Mouse (Mus musculus) midbrain, embryonic 15.5 days (tissue): ENCODE data around the gene Yjefn3. TPM values are rescaled to one million over a fixed set of nuclear protein-coding genes. Genes with fewer than 3 reads are reported as not detected.

Source experiments
- ATAC-seq: fragments of 200-750 bp; cut with Nextera tagmentation; replicated peaks from 2 replicates; pipeline ENCODE4 v1.8.0; 2017; ENCODE audit warnings: moderate TSS enrichment
- H3K27ac ChIP-seq: fragments of 300-500 bp; sonication (generic); 2 replicates; pipeline ENCODE4 v1.5.1; 2015; ENCODE audit warnings: mild to moderate bottlenecking, inconsistent platforms
- H3K27me3 ChIP-seq: fragments of 300-500 bp; sonication (generic); replicated peaks from 2 replicates; pipeline ENCODE4 v1.6.1; 2015; ENCODE audit warnings: inconsistent platforms
- H3K36me3 ChIP-seq: fragments of 300-500 bp; sonication (generic); replicated peaks from 2 replicates; pipeline ENCODE4 v1.6.1; 2015; ENCODE audit warnings: inconsistent platforms
- H3K4me1 ChIP-seq: fragments of 300-500 bp; sonication (generic); 2 replicates; pipeline ENCODE4 v1.6.1; 2015; ENCODE audit warnings: inconsistent platforms
- H3K4me2 ChIP-seq: fragments of 300-500 bp; sonication (generic); 2 replicates; pipeline ENCODE4 v1.6.1; 2015; ENCODE audit warnings: inconsistent platforms, mild to moderate bottlenecking, moderate library complexity
- H3K4me3 ChIP-seq: fragments of 300-500 bp; sonication (generic); 2 replicates; pipeline ENCODE4 v1.5.1; 2015; ENCODE audit warnings: mild to moderate bottlenecking, inconsistent platforms
- H3K9ac ChIP-seq: fragments of 300-500 bp; sonication (generic); 2 replicates; pipeline ENCODE4 v1.6.1; 2015; ENCODE audit warnings: mild to moderate bottlenecking, inconsistent platforms
- H3K9me3 ChIP-seq: fragments of 300-500 bp; sonication (generic); 2 replicates; pipeline ENCODE4 v1.6.1; 2016; ENCODE audit warnings: inconsistent platforms
- WGBS: fragments of 180-500 bp; shearing (Covaris S2); methylation state at CpG from one replicate; pipeline ENCODE4 v1.1.7; 2015; ENCODE audit warnings: mixed read lengths; 5-methylcytosine and 5-hydroxymethylcytosine counted together
- polyA plus RNA-seq: library from polyadenylated mRNA; unstranded; fragments of >200 nt; fragmentation: Nextera tagmentation; extraction: Ambion mirVana; gene quantifications from 2 replicates; pipeline ENCODE4 v1.2.1, GENCODE M21; 2015

The Yjefn3 gene
- polyA plus RNA-seq, 1 experiment from 2014 or later = 12.2 TPM

- under 1% methylated on average over 60 of the region's 60 CpGs for WGBS
- ATAC-seq = no peak
- H3K27ac ChIP-seq = no peak within 1 kb of the TSS
- peak within 1 kb of the TSS; percentile 27 for H3K4me3 ChIP-seq
- H3K4me1 ChIP-seq = peaks cover 38% of the 10 kb centered on the region
- peaks cover 80% of the 10 kb centered on the region for H3K27me3 ChIP-seq
- H3K9ac ChIP-seq = no peak within 1 kb of the TSS
- peak within 1 kb of the TSS; percentile 45 for H3K4me2 ChIP-seq
- no peaks in the 10 kb centered on the region for H3K9me3 ChIP-seq
- no peaks in the 10 kb centered on the region for H3K36me3 ChIP-seq
Observed at GRCm38 (mm10) chr8:69887289-69888243, 14.9 kb downstream of the Yjefn3 start, which contains the start of gene Cilp2. Gene Cilp2 (minus strand): TSS chr8:69887687.

- Histone ChIP-seq H3K4me1 (peaks cover 49% of the 10 kb centered on the region), H3K9ac (no peak overlapping the region), H3K27ac (no peak overlapping the region), H3K9me3 (no peaks in the 10 kb centered on the region), H3K4me2 (no peak overlapping the region), H3K36me3 (no peaks in the 10 kb centered on the region), H3K27me3 (peaks cover 100% of the 10 kb centered on the region), H3K4me3 (no peak overlapping the region)
- ATAC-seq = no peak
- WGBS = 56% methylated on average over 13 of the region's 13 CpGs
Observed at GRCm38 (mm10) chr8:69884141-69884540, 18.4 kb downstream of the Yjefn3 start.

- peaks cover 38% of the 10 kb centered on the region for H3K4me1 ChIP-seq
- peak overlapping the region; percentile 49 for H3K4me2 ChIP-seq
- H3K9me3 ChIP-seq = no peaks in the 10 kb centered on the region
- peak overlapping the region; percentile 42 for H3K4me3 ChIP-seq
- H3K27ac ChIP-seq = no peak overlapping the region
- no peaks in the 10 kb centered on the region for H3K36me3 ChIP-seq
- ATAC-seq = peak; percentile 12; the same call in 1 of the 2 replicates
- H3K27me3 ChIP-seq = peaks cover 91% of the 10 kb centered on the region
- no peak overlapping the region for H3K9ac ChIP-seq
- 12% methylated on average over 52 of the region's 52 CpGs for WGBS
Observed at GRCm38 (mm10) chr8:69882833-69883600, 19.5 kb downstream of the Yjefn3 start.

- peak; percentile 81 for ATAC-seq
- 3% methylated on average over 98 of the region's 103 CpGs for WGBS
- peak overlapping the region; percentile 17; the same call in 1 of the 2 replicates for H3K9ac ChIP-seq
Observed at GRCm38 (mm10) chr8:69882021-69882756, 20.3 kb downstream of the Yjefn3 start.

GRCm38 (mm10) chr8:69881261-69881865 lies 21.1 kb downstream of the Yjefn3 start:
- no peaks in the 10 kb centered on the region for H3K9me3 ChIP-seq
- no peaks in the 10 kb centered on the region for H3K36me3 ChIP-seq
- peak; percentile 15 for ATAC-seq
- H3K27me3 ChIP-seq = peaks cover 74% of the 10 kb centered on the region
- peaks cover 22% of the 10 kb centered on the region; the same call in 1 of the 2 replicates for H3K4me1 ChIP-seq
- WGBS = 20% methylated on average over 79 of the region's 79 CpGs
- no peak overlapping the region for H3K27ac ChIP-seq
- peak overlapping the region; percentile 49 for H3K4me2 ChIP-seq
- H3K4me3 ChIP-seq = peak overlapping the region; percentile 42
- H3K9ac ChIP-seq = 0 out of 2 replicates have a peak overlapping the region, but pooled peaks have one; percentile 17

More at GRCm38 (mm10) chr8:69882021-69882756, 20.3 kb downstream of the Yjefn3 start:
- H3K4me2 ChIP-seq = peak overlapping the region; percentile 49
- H3K4me3 ChIP-seq = peak overlapping the region; percentile 42
- H3K36me3 ChIP-seq = no peaks in the 10 kb centered on the region
- peaks cover 82% of the 10 kb centered on the region for H3K27me3 ChIP-seq
- no peaks in the 10 kb centered on the region for H3K9me3 ChIP-seq
- peaks cover 30% of the 10 kb centered on the region; the same call in 1 of the 2 replicates for H3K4me1 ChIP-seq
- no peak overlapping the region for H3K27ac ChIP-seq

- 10% methylated on average over 37 of the region's 37 CpGs for WGBS
- Histone ChIP-seq H3K4me3 (peak overlapping the region; percentile 42), H3K4me2 (peak overlapping the region; percentile 49), H3K9ac (no peak overlapping the region), H3K4me1 (peaks cover 17% of the 10 kb centered on the region; the same call in 1 of the 2 replicates), H3K27me3 (peaks cover 69% of the 10 kb centered on the region), H3K36me3 (no peaks in the 10 kb centered on the region), H3K27ac (no peak overlapping the region), H3K9me3 (no peaks in the 10 kb centered on the region)
- no peak for ATAC-seq
Observed at GRCm38 (mm10) chr8:69880841-69881240, 21.7 kb downstream of the Yjefn3 start.

GRCm38 (mm10) chr8:69879678-69880077 lies 22.8 kb downstream of the Yjefn3 start:
- peaks cover 15% of the 10 kb centered on the region; the same call in 1 of the 2 replicates for H3K4me1 ChIP-seq
- no peaks in the 10 kb centered on the region for H3K9me3 ChIP-seq
- H3K36me3 ChIP-seq = no peaks in the 10 kb centered on the region
- H3K4me3 ChIP-seq = no peak overlapping the region
- H3K27ac ChIP-seq = no peak overlapping the region
- 63% methylated on average over 8 of the region's 8 CpGs for WGBS
- no peak overlapping the region for H3K9ac ChIP-seq
- H3K4me2 ChIP-seq = peak overlapping the region; percentile 49; the same call in 1 of the 2 replicates
- peaks cover 57% of the 10 kb centered on the region for H3K27me3 ChIP-seq
- ATAC-seq = no peak

- Histone ChIP-seq H3K27me3 (peaks cover 41% of the 10 kb centered on the region), H3K4me1 (peaks cover 15% of the 10 kb centered on the region; the same call in 1 of the 2 replicates), H3K27ac (no peak overlapping the region), H3K4me2 (no peak overlapping the region), H3K36me3 (no peaks in the 10 kb centered on the region), H3K4me3 (no peak overlapping the region), H3K9me3 (no peaks in the 10 kb centered on the region), H3K9ac (no peak overlapping the region)
- no peak for ATAC-seq
- WGBS = 68% methylated on average over 3 of the region's 3 CpGs
Observed at GRCm38 (mm10) chr8:69877992-69878391, 24.5 kb downstream of the Yjefn3 start.

- Histone ChIP-seq H3K4me3 (no peak overlapping the region), H3K9ac (no peak overlapping the region), H3K27me3 (peaks cover 35% of the 10 kb centered on the region), H3K4me1 (peaks cover 15% of the 10 kb centered on the region; the same call in 1 of the 2 replicates), H3K4me2 (no peak overlapping the region), H3K9me3 (no peaks in the 10 kb centered on the region), H3K36me3 (no peaks in the 10 kb centered on the region; the same call in 1 of the 2 replicates), H3K27ac (no peak overlapping the region)
- ATAC-seq = no peak
- 81% methylated on average over 4 of the region's 4 CpGs for WGBS
Observed at GRCm38 (mm10) chr8:69877396-69877795, 25.1 kb downstream of the Yjefn3 start.

- ATAC-seq = no peak
- Histone ChIP-seq H3K9ac (no peak overlapping the region), H3K27ac (no peak overlapping the region), H3K36me3 (no peaks in the 10 kb centered on the region; the same call in 1 of the 2 replicates), H3K4me3 (no peak overlapping the region), H3K27me3 (peaks cover 30% of the 10 kb centered on the region), H3K4me1 (peaks cover 14% of the 10 kb centered on the region; the same call in 1 of the 2 replicates), H3K9me3 (no peaks in the 10 kb centered on the region), H3K4me2 (no peak overlapping the region)
- WGBS = 79% methylated on average over 10 of the region's 10 CpGs
Observed at GRCm38 (mm10) chr8:69876967-69877366, 25.5 kb downstream of the Yjefn3 start.

GRCm38 (mm10) chr8:69876097-69876496 lies 26.4 kb downstream of the Yjefn3 start:
- H3K27me3 ChIP-seq = peaks cover 22% of the 10 kb centered on the region

More at GRCm38 (mm10) chr8:69876097-69876496, 26.4 kb downstream of the Yjefn3 start:
- H3K9ac ChIP-seq = no peak overlapping the region
- peaks cover 5% of the 10 kb centered on the region; the same call in 1 of the 2 replicates for H3K4me1 ChIP-seq
- 42% methylated on average over 10 of the region's 10 CpGs for WGBS
- ATAC-seq = no peak
- H3K27ac ChIP-seq = no peak overlapping the region
- H3K36me3 ChIP-seq = no peaks in the 10 kb centered on the region; the same call in 1 of the 2 replicates
- H3K9me3 ChIP-seq = no peaks in the 10 kb centered on the region
- no peak overlapping the region for H3K4me2 ChIP-seq
- H3K4me3 ChIP-seq = no peak overlapping the region
